Mouse (Mus musculus) forebrain, embryonic 14.5 days (tissue): ENCODE results near the gene Phf7. TPM values are rescaled to one million over a fixed set of nuclear protein-coding genes. Genes with fewer than 3 reads are reported as not detected.

ENCODE experiments used
- ATAC-seq: fragments of 200-750 bp; cut with Nextera tagmentation; 2 replicates; pipeline ENCODE4 v1.8.0; 2017; ENCODE audit warnings: mild to moderate bottlenecking, moderate library complexity
- DNase-seq: peaks from one replicate; pipeline ENCODE4 v3.0.0-alpha.2; 2015; ENCODE audit warnings: low spot score
- H3K27ac ChIP-seq: fragments of 300-500 bp; sonication (generic); 2 replicates; pipeline ENCODE4 v1.5.1; 2014; ENCODE audit warnings: low read depth, mild to moderate bottlenecking, control low read depth, low read length, moderate library complexity
- H3K27me3 ChIP-seq: fragments of 300-500 bp; sonication (generic); replicated peaks from 2 replicates; pipeline ENCODE4 v1.6.1; 2014; ENCODE audit warnings: low read length, control low read depth, mixed read lengths; ENCODE audit not compliant: control insufficient read depth, insufficient read depth
- H3K36me3 ChIP-seq: fragments of 300-500 bp; sonication (generic); 2 replicates; pipeline ENCODE4 v1.6.1; 2014; ENCODE audit warnings: low read length, control low read depth; ENCODE audit not compliant: control insufficient read depth, insufficient read depth
- H3K4me1 ChIP-seq: fragments of 300-500 bp; sonication (generic); 2 replicates; pipeline ENCODE4 v1.6.1; 2014; ENCODE audit warnings: antibody characterized with exemption, low read length, control low read depth; ENCODE audit not compliant: control insufficient read depth, insufficient read depth
- H3K4me2 ChIP-seq: fragments of 300-500 bp; sonication (generic); 2 replicates; pipeline ENCODE4 v1.6.1; 2014; ENCODE audit warnings: mild to moderate bottlenecking, control low read depth, low read length
- H3K4me3 ChIP-seq: fragments of 300-500 bp; sonication (generic); 2 replicates; pipeline ENCODE4 v1.5.1; 2014; ENCODE audit warnings: low read depth, low read length, control low read depth
- H3K9ac ChIP-seq: fragments of 300-500 bp; sonication (generic); 2 replicates; pipeline ENCODE4 v1.6.1; 2014; ENCODE audit warnings: mild to moderate bottlenecking, low read length, control low read depth, moderate library complexity
- H3K9me3 ChIP-seq: fragments of 300-500 bp; sonication (generic); replicated peaks from 2 replicates; pipeline ENCODE4 v1.6.1; 2016; ENCODE audit warnings: low read length, control low read depth, mixed read lengths; ENCODE audit not compliant: control insufficient read depth
- WGBS: fragments of 180-500 bp; shearing (Covaris S2); extraction: QIAGEN DNeasy Blood & Tissue Kit; methylation state at CpG from one replicate; pipeline ENCODE4 v1.1.7; 2014; 5-methylcytosine and 5-hydroxymethylcytosine counted together
- polyA plus RNA-seq: library from polyadenylated mRNA; unstranded; fragments of >200 nt; fragmentation: Nextera tagmentation; extraction: Ambion mirVana; gene quantifications from 2 replicates; pipeline ENCODE4 v1.2.1, GENCODE M21; 2014

Phf7 gene
- polyA plus RNA-seq, 1 experiment from 2014 or later = 13.2 TPM

DNA sequence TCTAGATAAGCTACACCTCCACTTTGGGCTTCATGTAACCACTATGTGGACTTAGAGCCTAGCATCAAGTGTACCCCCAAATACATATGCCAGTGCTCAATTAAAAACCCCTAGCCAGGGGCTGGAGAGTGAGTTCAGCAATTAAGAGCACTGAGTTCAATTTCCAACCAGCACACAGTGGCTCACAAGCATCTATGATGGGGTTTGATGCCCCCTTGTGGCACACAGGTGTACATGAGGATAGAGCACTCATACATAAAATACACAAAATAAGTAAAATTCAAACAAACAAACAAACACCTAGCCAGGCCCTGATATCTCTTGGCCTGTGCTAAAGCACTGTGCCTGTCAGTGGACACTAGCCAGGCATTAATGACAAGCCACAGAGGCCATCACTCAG lies 55.1 kb downstream of the Phf7 start:
- DNase-seq = peak; percentile 59
- no peak overlapping the region for H3K4me3 ChIP-seq
- H3K36me3 ChIP-seq = peaks cover 89% of the 10 kb centered on the region
- H3K9ac ChIP-seq = no peak overlapping the region
- no peaks in the 10 kb centered on the region for H3K27me3 ChIP-seq
- no peak; the same call in 1 of the 2 replicates for ATAC-seq
- H3K27ac ChIP-seq = no peak overlapping the region
- no peaks in the 10 kb centered on the region for H3K9me3 ChIP-seq
- no peak overlapping the region for H3K4me2 ChIP-seq
- peaks cover 2% of the 10 kb centered on the region; the same call in 1 of the 2 replicates for H3K4me1 ChIP-seq

DNA sequence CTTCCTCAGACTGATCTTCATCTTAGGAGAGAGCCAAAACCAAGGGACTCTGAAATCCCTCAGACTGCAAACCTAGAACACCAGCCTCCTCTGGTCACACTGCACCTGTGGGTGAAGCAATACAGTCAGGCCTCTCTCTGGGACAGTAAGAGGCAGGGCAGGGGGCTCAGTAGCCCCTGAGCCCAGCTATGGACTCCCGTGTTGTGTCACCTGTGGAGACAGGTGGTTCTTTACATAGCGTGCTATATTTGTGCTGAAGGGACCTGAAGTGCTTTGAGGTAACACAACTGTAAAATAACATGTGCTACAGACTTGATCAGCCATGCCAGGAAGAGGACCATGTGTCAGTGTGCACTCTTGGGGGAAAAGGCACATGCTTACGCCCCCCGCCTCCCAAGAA lies 55.6 kb downstream of the Phf7 start:
- ATAC-seq (no peak), DNase-seq (no peak)
- H3K4me3 ChIP-seq = no peak overlapping the region
- no peak overlapping the region for H3K9ac ChIP-seq
- WGBS = 91% methylated on average over 4 of the region's 4 CpGs
- peaks cover 2% of the 10 kb centered on the region; the same call in 1 of the 2 replicates for H3K4me1 ChIP-seq
- no peak overlapping the region for H3K27ac ChIP-seq
- H3K27me3 ChIP-seq = no peaks in the 10 kb centered on the region
- H3K9me3 ChIP-seq = no peaks in the 10 kb centered on the region
- H3K4me2 ChIP-seq = no peak overlapping the region
- H3K36me3 ChIP-seq = peaks cover 89% of the 10 kb centered on the region

DNA sequence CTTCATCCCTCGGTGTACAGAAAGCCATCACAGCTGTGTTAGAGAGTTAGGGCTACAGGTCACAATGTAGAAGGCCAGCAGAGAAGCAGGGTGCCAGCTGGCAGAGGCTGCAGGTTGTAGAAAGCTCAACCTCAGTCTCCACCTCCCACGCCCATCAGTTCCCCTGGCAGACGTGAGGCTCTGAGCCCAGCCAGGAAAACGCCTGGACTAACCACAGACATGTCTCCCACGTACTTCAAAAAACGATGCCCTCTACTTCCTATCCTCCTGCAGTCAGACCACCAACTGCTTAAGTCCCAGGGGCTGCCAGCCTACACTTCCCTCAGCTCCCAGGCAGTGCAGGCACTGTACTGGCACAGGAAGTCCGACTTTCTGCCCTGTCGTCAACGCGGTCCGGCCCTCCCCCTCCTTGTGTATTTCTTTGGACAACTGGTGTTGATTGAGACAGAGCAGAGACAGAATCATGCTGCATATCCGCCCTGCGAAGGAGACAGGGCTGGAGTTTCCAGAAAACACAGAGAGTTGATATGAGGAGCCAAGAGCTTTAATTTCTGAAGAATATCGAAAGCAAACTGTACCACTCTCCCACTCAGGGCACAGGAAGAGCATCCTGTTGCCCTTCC lies 56.1 kb downstream of the Phf7 start:
- no peaks in the 10 kb centered on the region for H3K9me3 ChIP-seq
- peaks cover 89% of the 10 kb centered on the region for H3K36me3 ChIP-seq
- no peak for DNase-seq

DNA sequence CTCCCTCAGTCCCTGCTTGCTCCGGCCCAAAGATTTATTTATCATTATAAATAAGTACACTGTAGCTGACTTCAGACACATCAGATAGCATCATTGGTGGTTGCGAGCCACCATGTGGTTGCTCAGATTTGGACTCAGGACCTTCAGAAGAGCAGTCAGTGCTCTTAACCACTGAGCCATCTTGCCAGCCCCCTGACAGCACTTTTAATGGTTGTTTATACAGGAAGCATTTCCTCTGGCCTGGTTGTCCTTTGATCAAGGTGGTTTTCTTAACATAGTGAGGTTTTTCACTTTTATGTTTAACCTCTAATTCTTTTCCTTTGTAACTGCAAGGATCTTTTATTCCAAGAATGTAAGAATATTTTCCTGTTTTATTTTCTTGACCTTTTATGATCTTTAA lies 56.7 kb downstream of the Phf7 start:
- ATAC-seq = no peak
- H3K36me3 ChIP-seq = peaks cover 89% of the 10 kb centered on the region
- no peak overlapping the region for H3K9ac ChIP-seq
- no peak overlapping the region for H3K4me3 ChIP-seq
- no peak overlapping the region for H3K27ac ChIP-seq
- no peak overlapping the region for H3K4me2 ChIP-seq
- WGBS = 96% methylated on average over 2 of the region's 2 CpGs
- no peaks in the 10 kb centered on the region for H3K27me3 ChIP-seq
- H3K9me3 ChIP-seq = no peaks in the 10 kb centered on the region
- DNase-seq = no peak
- peaks cover 2% of the 10 kb centered on the region; the same call in 1 of the 2 replicates for H3K4me1 ChIP-seq

More for the DNA sequence above, 56.1 kb downstream of the Phf7 start:
- H3K27me3 ChIP-seq = no peaks in the 10 kb centered on the region
- H3K4me2 ChIP-seq = no peak overlapping the region
- no peak for ATAC-seq
- peaks cover 2% of the 10 kb centered on the region; the same call in 1 of the 2 replicates for H3K4me1 ChIP-seq
- WGBS = 77% methylated on average over 14 of the region's 14 CpGs
- 0 out of 2 replicates have a peak overlapping the region, but pooled peaks have one; percentile 15 for H3K27ac ChIP-seq
- no peak overlapping the region for H3K9ac ChIP-seq
- H3K4me3 ChIP-seq = no peak overlapping the region

DNA sequence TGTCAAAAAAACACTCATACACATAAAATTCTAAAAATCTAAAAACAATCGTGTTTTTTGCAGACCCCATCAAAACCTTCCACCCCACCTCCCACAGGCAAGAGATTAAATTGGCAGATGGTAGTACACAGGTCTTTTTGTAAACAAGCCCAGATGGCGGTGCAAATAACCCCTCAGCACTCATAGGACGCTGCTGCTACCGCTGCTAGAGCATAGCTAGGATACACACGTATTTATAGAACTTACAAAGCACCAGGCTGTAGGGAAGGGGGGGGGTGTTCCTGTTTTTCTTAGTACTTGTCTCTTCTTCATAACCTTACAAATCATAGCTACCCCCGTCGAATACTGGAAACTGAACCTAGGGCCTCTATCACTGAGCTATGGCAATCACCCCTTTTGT lies 57.3 kb downstream of the Phf7 start:
- ATAC-seq (peak; percentile 64; the same call in 1 of the 2 replicates), DNase-seq (peak; percentile 58)
- 71% methylated on average over 7 of the region's 7 CpGs for WGBS
- Histone ChIP-seq H3K36me3 (peaks cover 91% of the 10 kb centered on the region), H3K9me3 (no peaks in the 10 kb centered on the region), H3K4me1 (peaks cover 2% of the 10 kb centered on the region; the same call in 1 of the 2 replicates), H3K4me3 (no peak overlapping the region), H3K4me2 (no peak overlapping the region), H3K9ac (no peak overlapping the region), H3K27ac (no peak overlapping the region), H3K27me3 (no peaks in the 10 kb centered on the region)

DNA sequence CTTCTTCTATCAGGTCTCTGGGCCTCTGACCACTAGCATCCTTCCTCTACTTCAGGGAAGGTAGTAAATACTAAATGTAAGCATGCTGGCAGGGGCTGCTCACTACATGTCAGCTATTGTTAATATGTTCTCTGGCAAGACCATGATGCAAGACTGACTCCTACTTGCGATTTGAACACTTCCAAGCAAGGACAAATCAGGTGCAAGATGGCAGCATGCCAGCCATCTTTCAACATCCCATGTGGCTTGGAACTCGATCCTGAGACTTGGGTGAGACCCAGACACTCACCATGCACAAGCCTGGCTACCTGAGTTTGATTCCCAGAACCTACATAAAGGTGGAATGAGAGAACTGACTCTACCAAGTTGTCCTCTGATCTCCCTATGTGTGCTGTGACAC lies 59.2 kb downstream of the Phf7 start:
- Histone ChIP-seq H3K9ac (no peak overlapping the region), H3K4me2 (no peak overlapping the region), H3K4me3 (no peak overlapping the region), H3K4me1 (peaks cover 2% of the 10 kb centered on the region; the same call in 1 of the 2 replicates), H3K27me3 (no peaks in the 10 kb centered on the region), H3K27ac (no peak overlapping the region), H3K36me3 (peaks cover 92% of the 10 kb centered on the region), H3K9me3 (no peaks in the 10 kb centered on the region)
- WGBS = 54% methylated on average over 2 of the region's 2 CpGs
- peak; percentile 33 for DNase-seq
- ATAC-seq = no peak

DNA sequence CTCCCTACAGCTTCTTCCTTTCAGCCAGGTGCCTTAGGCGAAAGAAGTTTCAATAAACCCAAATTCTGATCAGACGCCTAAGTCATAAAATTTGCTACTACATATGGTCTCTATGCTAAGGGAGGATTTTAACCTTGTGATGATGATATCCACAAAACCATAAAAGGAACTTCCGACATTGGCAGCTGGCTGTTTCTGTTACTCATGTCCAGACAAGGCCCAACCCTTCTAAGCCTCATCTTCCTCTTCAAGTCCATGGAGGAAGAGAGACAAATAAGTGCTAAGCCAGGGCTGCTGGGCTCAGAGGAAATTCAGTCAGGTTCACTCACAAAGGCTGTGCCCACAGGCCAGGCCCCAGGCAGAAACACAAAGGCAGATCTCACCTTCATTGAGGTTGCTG lies 61.8 kb downstream of the Phf7 start:
- Histone ChIP-seq H3K4me2 (no peak overlapping the region), H3K4me1 (peaks cover 2% of the 10 kb centered on the region; the same call in 1 of the 2 replicates), H3K27ac (no peak overlapping the region), H3K4me3 (no peak overlapping the region), H3K9ac (no peak overlapping the region), H3K36me3 (peaks cover 98% of the 10 kb centered on the region), H3K9me3 (no peaks in the 10 kb centered on the region), H3K27me3 (no peaks in the 10 kb centered on the region)
- no peak for ATAC-seq
- DNase-seq = no peak
- 95% methylated on average over 3 of the region's 3 CpGs for WGBS

DNA sequence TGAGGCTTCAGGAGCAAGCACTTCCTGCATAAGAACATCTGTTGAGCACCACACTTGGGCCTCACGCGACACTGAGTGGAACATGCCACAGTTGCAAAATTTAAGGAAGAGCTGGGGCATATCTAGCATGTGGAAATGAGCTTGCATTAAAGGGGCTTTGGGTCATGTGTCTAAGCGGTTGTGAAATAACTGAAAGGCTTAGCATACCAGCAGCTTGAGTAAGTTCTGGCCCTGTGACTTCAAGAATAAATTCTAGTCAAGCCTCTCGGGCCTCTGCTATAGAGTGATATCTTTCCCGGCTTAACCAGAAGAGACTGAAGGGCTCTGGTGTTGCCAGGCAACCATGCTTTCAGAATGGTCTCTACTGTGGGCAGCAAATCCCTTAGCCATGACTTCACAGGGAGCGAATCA lies 62.3 kb downstream of the Phf7 start:
- ATAC-seq (no peak), DNase-seq (no peak)
- H3K4me2 ChIP-seq = no peak overlapping the region
- no peak overlapping the region for H3K9ac ChIP-seq
- H3K4me1 ChIP-seq = peaks cover under 1% of the 10 kb centered on the region; the same call in 1 of the 2 replicates
- no peaks in the 10 kb centered on the region for H3K9me3 ChIP-seq
- H3K36me3 ChIP-seq = peaks cover 98% of the 10 kb centered on the region
- no peak overlapping the region for H3K27ac ChIP-seq
- H3K4me3 ChIP-seq = no peak overlapping the region
- H3K27me3 ChIP-seq = no peaks in the 10 kb centered on the region
- WGBS = 63% methylated on average over 6 of the region's 6 CpGs
